Mouse (Mus musculus): ENCODE data around the gene Adgrg4. TPM values are rescaled to one million over a fixed set of nuclear protein-coding genes. Genes with fewer than 3 reads are reported as not detected.

Gene Adgrg4
- polyA plus RNA-seq (2012; rRNA removed), result not detected in 2 replicates

- Histone ChIP-seq H3K4me3 (replicated peaks; ENCODE audit: insufficient read depth, low read depth, low read length) (no peak within 1 kb of the TSS), H3K4me1 (ENCODE audit: control insufficient read depth, insufficient read depth, low read length) (no peaks in the 10 kb centered on the region), H3K27me3 (ENCODE audit: control insufficient read depth, insufficient read depth, low read length) (no peaks in the 10 kb centered on the region), H3K27ac (ENCODE audit: insufficient read depth, low read length) (no peak within 1 kb of the TSS)
- TF ChIP-seq CTCF (IDR thresholded peaks at IDR 0.05; ENCODE audit: borderline replicate concordance, insufficient read depth, low read depth, low read length) (no peak), POLR2A (IDR thresholded peaks at IDR 0.05; ENCODE audit: borderline replicate concordance, insufficient read depth, low read length) (no peak)
- DNase-seq, result no peak
- 64% methylated on average over 2 of the region's 2 CpGs for WGBS
Measured at GRCm38 (mm10) chrX:56869863-56870262, at the start of gene Adgrg4. TSS of gene Adgrg4 (plus strand) at chrX:56870163.

GRCm38 (mm10) chrX:56821765-56822603, 48.0 kb upstream of the Adgrg4 start, which contains the start of gene Map7d3:
TSS of gene Map7d3 (minus strand) at chrX:56822326.
- Histone ChIP-seq H3K27ac (ENCODE audit: insufficient read depth, low read length) (no peak within 1 kb of the TSS), H3K4me3 (replicated peaks; ENCODE audit: insufficient read depth, low read depth, low read length) (peak within 1 kb of the TSS; percentile 42), H3K27me3 (ENCODE audit: control insufficient read depth, insufficient read depth, low read length) (no peaks in the 10 kb centered on the region; the same call in 1 of the 2 replicates), H3K4me1 (ENCODE audit: control insufficient read depth, insufficient read depth, low read length) (no peaks in the 10 kb centered on the region)
- TF ChIP-seq POLR2A (IDR thresholded peaks at IDR 0.05; ENCODE audit: borderline replicate concordance, insufficient read depth, low read length) (no peak), CTCF (IDR thresholded peaks at IDR 0.05; ENCODE audit: borderline replicate concordance, insufficient read depth, low read depth, low read length) (no peak)
- no peak for DNase-seq
- WGBS, result 9% methylated on average over 33 of the region's 35 CpGs

- WGBS, result 87% methylated on average over 6 of the region's 6 CpGs
- no peak for DNase-seq
Measured at GRCm38 (mm10) chrX:56827492-56827891, 42.5 kb upstream of the Adgrg4 start.

GRCm38 (mm10) chrX:56835842-56836241, 34.1 kb upstream of the Adgrg4 start:
- no peak for DNase-seq
- 58% methylated on average over 6 of the region's 6 CpGs for WGBS
- H3K27ac ChIP-seq (ENCODE audit: insufficient read depth, low read length), result no peak overlapping the region
- no peak overlapping the region for H3K4me3 ChIP-seq (replicated peaks; ENCODE audit: insufficient read depth, low read depth, low read length)
- TF ChIP-seq POLR2A (IDR thresholded peaks at IDR 0.05; ENCODE audit: borderline replicate concordance, insufficient read depth, low read length) (no peak), CTCF (IDR thresholded peaks at IDR 0.05; ENCODE audit: borderline replicate concordance, insufficient read depth, low read depth, low read length) (no peak)
- no peaks in the 10 kb centered on the region for H3K27me3 ChIP-seq (ENCODE audit: control insufficient read depth, insufficient read depth, low read length)
- no peaks in the 10 kb centered on the region for H3K4me1 ChIP-seq (ENCODE audit: control insufficient read depth, insufficient read depth, low read length)

More at GRCm38 (mm10) chrX:56827492-56827891, 42.5 kb upstream of the Adgrg4 start:
- no peaks in the 10 kb centered on the region for H3K4me1 ChIP-seq (ENCODE audit: control insufficient read depth, insufficient read depth, low read length)
- no peak overlapping the region for H3K27ac ChIP-seq (ENCODE audit: insufficient read depth, low read length)
- H3K4me3 ChIP-seq (replicated peaks; ENCODE audit: insufficient read depth, low read depth, low read length), result no peak overlapping the region
- TF ChIP-seq CTCF (IDR thresholded peaks at IDR 0.05; ENCODE audit: borderline replicate concordance, insufficient read depth, low read depth, low read length), result no peak
- H3K27me3 ChIP-seq (ENCODE audit: control insufficient read depth, insufficient read depth, low read length), result no peaks in the 10 kb centered on the region

GRCm38 (mm10) chrX:56839369-56839768, 30.6 kb upstream of the Adgrg4 start:
- H3K4me3 ChIP-seq (replicated peaks; ENCODE audit: insufficient read depth, low read depth, low read length), result no peak overlapping the region
- no peaks in the 10 kb centered on the region for H3K4me1 ChIP-seq (ENCODE audit: control insufficient read depth, insufficient read depth, low read length)
- DNase-seq, result peak; percentile 13 to 14
- H3K27me3 ChIP-seq (ENCODE audit: control insufficient read depth, insufficient read depth, low read length), result no peaks in the 10 kb centered on the region
- TF ChIP-seq CTCF (IDR thresholded peaks at IDR 0.05; ENCODE audit: borderline replicate concordance, insufficient read depth, low read depth, low read length) (peak; percentile 46; the same call in 1 of the 2 replicates), POLR2A (IDR thresholded peaks at IDR 0.05; ENCODE audit: borderline replicate concordance, insufficient read depth, low read length) (no peak)
- no peak overlapping the region for H3K27ac ChIP-seq (ENCODE audit: insufficient read depth, low read length)

GRCm38 (mm10) chrX:56841255-56841654, 28.7 kb upstream of the Adgrg4 start:
- Histone ChIP-seq H3K27me3 (ENCODE audit: control insufficient read depth, insufficient read depth, low read length) (no peaks in the 10 kb centered on the region), H3K4me3 (replicated peaks; ENCODE audit: insufficient read depth, low read depth, low read length) (no peak overlapping the region), H3K27ac (ENCODE audit: insufficient read depth, low read length) (no peak overlapping the region), H3K4me1 (ENCODE audit: control insufficient read depth, insufficient read depth, low read length) (no peaks in the 10 kb centered on the region)
- no peak for DNase-seq
- WGBS, result 55% methylated on average over 5 of the region's 5 CpGs
- no peak for TF ChIP-seq CTCF (IDR thresholded peaks at IDR 0.05; ENCODE audit: borderline replicate concordance, insufficient read depth, low read depth, low read length)
- no peak for TF ChIP-seq POLR2A (IDR thresholded peaks at IDR 0.05; ENCODE audit: borderline replicate concordance, insufficient read depth, low read length)

GRCm38 (mm10) chrX:57012891-57013290, 142.9 kb downstream of the Adgrg4 start:
- DNase-seq, result no peak
- Histone ChIP-seq H3K4me1 (ENCODE audit: control insufficient read depth, insufficient read depth, low read length) (no peaks in the 10 kb centered on the region), H3K4me3 (replicated peaks; ENCODE audit: insufficient read depth, low read depth, low read length) (no peak overlapping the region), H3K27me3 (ENCODE audit: control insufficient read depth, insufficient read depth, low read length) (no peaks in the 10 kb centered on the region), H3K27ac (ENCODE audit: insufficient read depth, low read length) (no peak overlapping the region)
- TF ChIP-seq POLR2A (IDR thresholded peaks at IDR 0.05; ENCODE audit: borderline replicate concordance, insufficient read depth, low read length) (no peak), CTCF (IDR thresholded peaks at IDR 0.05; ENCODE audit: borderline replicate concordance, insufficient read depth, low read depth, low read length) (no peak)
- WGBS, result 70% methylated on average over 2 of the region's 2 CpGs

- H3K27me3 ChIP-seq (ENCODE audit: control insufficient read depth, insufficient read depth, low read length), result no peaks in the 10 kb centered on the region
- H3K27ac ChIP-seq (ENCODE audit: insufficient read depth, low read length), result no peak within 1 kb of the TSS
- no peak within 1 kb of the TSS for H3K4me3 ChIP-seq (replicated peaks; ENCODE audit: insufficient read depth, low read depth, low read length)
- H3K4me1 ChIP-seq (ENCODE audit: control insufficient read depth, insufficient read depth, low read length), result no peaks in the 10 kb centered on the region
- WGBS, result 66% methylated on average over 5 of the region's 5 CpGs
- DNase-seq, result no peak
- TF ChIP-seq CTCF (IDR thresholded peaks at IDR 0.05; ENCODE audit: borderline replicate concordance, insufficient read depth, low read depth, low read length), result no peak
- no peak for TF ChIP-seq POLR2A (IDR thresholded peaks at IDR 0.05; ENCODE audit: borderline replicate concordance, insufficient read depth, low read length)
Measured at GRCm38 (mm10) chrX:57042774-57043173, 172.8 kb downstream of the Adgrg4 start, which contains the start of gene Brs3. TSS of gene Brs3 (plus strand) at chrX:57043074.

Data from cerebellum, adult 2 months (tissue).